ENCODE assay signal across 9 mouse cellular contexts in the genomic region with DNA sequence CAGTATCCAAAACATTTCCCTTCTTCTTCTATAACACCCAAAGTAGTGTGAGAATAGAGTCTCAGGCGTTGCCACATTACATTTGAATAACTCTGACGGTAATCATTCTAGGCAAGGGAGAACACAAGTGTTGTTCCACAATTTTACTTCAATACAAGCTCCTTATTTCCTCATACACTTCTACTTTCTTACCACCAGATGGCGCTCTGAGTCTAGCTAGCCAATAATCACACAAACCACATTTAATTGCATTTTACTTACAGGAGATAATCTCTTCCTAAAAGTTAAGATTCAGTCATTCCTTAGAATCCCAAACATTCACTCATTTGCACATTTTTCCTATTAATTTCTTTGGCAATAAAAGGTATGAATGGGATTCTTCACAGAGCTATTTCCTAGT.
DNase-seq lines count a peak whose midpoint lies in the region; ATAC-seq and TF ChIP-seq lines count a peak whose summit lies in the region.
"Had no signal": no experiment of that assay in that cellular context is flagged by ENCODE, and none has a peak within 500 bp of the region (broad histone marks: within the 10 kb centered on the region; RNA-seq: fewer than 3 reads in every experiment).

No protein-coding gene starts in this region.

- no peaks in the 10 kb centered on the region for H3K36me3 ChIP-seq in heart, adult 2 months (ENCODE audit: control insufficient read depth, insufficient read depth, low read length)
- H3K36me3 ChIP-seq in heart, embryonic 10.5 days, result no peaks in the 10 kb centered on the region
- no peaks in the 10 kb centered on the region for H3K36me3 ChIP-seq in liver, postnatal 0 days (replicated peaks; ENCODE audit: insufficient read depth, low read length)
- H3K36me3 ChIP-seq in liver, embryonic 11.5 days (ENCODE audit: control insufficient read depth, insufficient read depth, low read length), result no peaks in the 10 kb centered on the region
- H3K36me3 ChIP-seq: hindbrain, embryonic 12.5 days had no signal

- no peak for TF ChIP-seq EP300 in heart, adult 2 months (IDR thresholded peaks at IDR 0.05; ENCODE audit: insufficient read depth, low read depth, low read length)
- TF ChIP-seq EP300 in liver, postnatal 0 days (IDR thresholded peaks at IDR 0.05; ENCODE audit: low read depth), result no peak

- 0% methylated on average over 3 of the region's 3 CpGs for WGBS in heart, adult 2 months
- WGBS in heart, embryonic 10.5 days, result 1% methylated on average over 3 of the region's 3 CpGs
- WGBS in liver, postnatal 0 days (ENCODE audit: insufficient replicate concordance), result 5% methylated on average over 3 of the region's 3 CpGs
- 4% methylated on average over 3 of the region's 3 CpGs for WGBS in liver, embryonic 11.5 days

- H3K79me2 ChIP-seq in heart, adult 2 months (replicated peaks; ENCODE audit: control insufficient read depth, insufficient read depth, low read length), result no peaks in the 10 kb centered on the region

- H3K27me3 ChIP-seq in heart, adult 2 months (ENCODE audit: control insufficient read depth, insufficient read depth, low read length), result no peaks in the 10 kb centered on the region
- H3K27me3 ChIP-seq in heart, embryonic 10.5 days (ENCODE audit: insufficient read depth, poor library complexity, severe bottlenecking), result no peaks in the 10 kb centered on the region
- H3K27me3 ChIP-seq in liver, postnatal 0 days (ENCODE audit: insufficient read depth, low read length), result no peaks in the 10 kb centered on the region
- no peaks in the 10 kb centered on the region for H3K27me3 ChIP-seq in liver, embryonic 11.5 days (replicated peaks; ENCODE audit: control insufficient read depth, insufficient read depth, low read length)
- H3K27me3 ChIP-seq: hindbrain, embryonic 12.5 days had no signal

- no peak for ATAC-seq in liver, postnatal 0 days
- ATAC-seq in liver, embryonic 11.5 days (replicated peaks; ENCODE audit: low FRiP score), result no peak
- 0 out of 2 replicates have a peak, but pooled peaks have one; percentile 41 for ATAC-seq in megakaryocyte-erythroid progenitor cell, adult 5-6 weeks (replicated peaks; ENCODE audit: low FRiP score, low TSS enrichment, poor library complexity, severe bottlenecking)

- no peak overlapping the region for H3K9ac ChIP-seq in heart, adult 2 months (ENCODE audit: low read depth, low read length)
- no peak overlapping the region for H3K9ac ChIP-seq in liver, postnatal 0 days (replicated peaks)
- H3K9ac ChIP-seq in liver, embryonic 11.5 days (ENCODE audit: low read depth, low read length), result no peak overlapping the region
- H3K9ac ChIP-seq: hindbrain, embryonic 12.5 days had no signal

- no peak for TF ChIP-seq POLR2A in heart, adult 2 months (IDR thresholded peaks at IDR 0.05; ENCODE audit: insufficient read depth, low read depth, low read length)

- TF ChIP-seq CTCF in heart, adult 2 months (IDR thresholded peaks at IDR 0.05), result peak; percentile 82
- TF ChIP-seq CTCF in liver, postnatal 0 days (IDR thresholded peaks at IDR 0.05; ENCODE audit: low read depth), result peak; percentile 78

- intact Hi-C loops in heart, adult 2 months (cut with DNase I), result loop anchor here (2.0 kb wide), 1 partner anchor 763 kb away; no protein-coding TSS in a partner anchor

- H3K4me1 ChIP-seq in heart, adult 2 months (ENCODE audit: control insufficient read depth, insufficient read depth, low read length), result no peaks in the 10 kb centered on the region
- H3K4me1 ChIP-seq in heart, embryonic 10.5 days, result no peaks in the 10 kb centered on the region
- no peaks in the 10 kb centered on the region for H3K4me1 ChIP-seq in liver, postnatal 0 days (ENCODE audit: insufficient read depth)
- no peaks in the 10 kb centered on the region for H3K4me1 ChIP-seq in liver, embryonic 11.5 days (replicated peaks; ENCODE audit: control insufficient read depth, insufficient read depth, low read length)

- H3K9me3 ChIP-seq in heart, embryonic 10.5 days, result no peaks in the 10 kb centered on the region
- H3K9me3 ChIP-seq in liver, postnatal 0 days (ENCODE audit: low read length), result no peaks in the 10 kb centered on the region
- H3K9me3 ChIP-seq in liver, embryonic 11.5 days (ENCODE audit: control insufficient read depth, low read length), result no peaks in the 10 kb centered on the region
- H3K9me3 ChIP-seq: hindbrain, embryonic 12.5 days had no signal

- no peak overlapping the region for H3K4me2 ChIP-seq in liver, postnatal 0 days (ENCODE audit: low read depth, low read length)
- H3K4me2 ChIP-seq in liver, embryonic 11.5 days, result no peak overlapping the region
- H3K4me2 ChIP-seq: hindbrain, embryonic 12.5 days had no signal

- no peak overlapping the region for H3K27ac ChIP-seq in heart, adult 2 months
- H3K27ac ChIP-seq in heart, embryonic 10.5 days, result no peak overlapping the region
- H3K27ac ChIP-seq in liver, postnatal 0 days (ENCODE audit: low read depth), result no peak overlapping the region
- no peak overlapping the region for H3K27ac ChIP-seq in liver, embryonic 11.5 days (ENCODE audit: low read depth, low read length)
- H3K27ac ChIP-seq: hindbrain, embryonic 12.5 days had no signal

- DNase-seq in heart, adult 2 months, result no peak
- DNase-seq in heart, embryonic 10.5 days (ENCODE audit: low spot score), result no peak
- DNase-seq in liver, postnatal 0 days, result no peak
- no peak for DNase-seq in liver, embryonic 11.5 days (ENCODE audit: low spot score)
- peak; percentile 12 for DNase-seq in ZHBTc4 (ENCODE audit: low read depth, low spot score)
- no peak for DNase-seq in cerebellum, adult 18-20 months
- no peak for DNase-seq in kidney, adult 8-10 months

- no peak overlapping the region for H3K4me3 ChIP-seq in heart, adult 2 months
- no peak overlapping the region for H3K4me3 ChIP-seq in heart, embryonic 10.5 days
- no peak overlapping the region for H3K4me3 ChIP-seq in liver, postnatal 0 days (ENCODE audit: low read depth, low read length)
- H3K4me3 ChIP-seq in liver, embryonic 11.5 days (ENCODE audit: low read depth, low read length), result no peak overlapping the region
- H3K4me3 ChIP-seq: hindbrain, embryonic 12.5 days had no signal
